Mouse (Mus musculus) ES-Bruce4 (cell line): ENCODE data around the gene Zfp652.

Experiments used
- CTCF ChIP-seq: IDR thresholded peaks from one replicate; pipeline ENCODE4 v1.8.1; 2011; ENCODE audit warnings: low read depth, low read length
- EP300 ChIP-seq: IDR thresholded peaks from 2 replicates; pipeline ENCODE4 v1.6.1; 2011; ENCODE audit warnings: low read depth, low read length; ENCODE audit not compliant: insufficient read depth
- POLR2A ChIP-seq: IDR thresholded peaks from one replicate; pipeline ENCODE4 v1.8.1; 2011; ENCODE audit warnings: low read length; ENCODE audit not compliant: insufficient read depth

- TF ChIP-seq CTCF: no peak
- no peak for TF ChIP-seq POLR2A
- no peak for TF ChIP-seq EP300
Measured at GRCm38 (mm10) chr11:95748331-95748730, 35.9 kb downstream of the Zfp652 start.
